Mouse (Mus musculus): ENCODE measurements around the gene Wdr1. TPM values are rescaled to one million over a fixed set of nuclear protein-coding genes. Genes with fewer than 3 reads are reported as not detected.
A peak's percentile ranks its signal among the peaks of the same experiment; 100 is the strongest.
"Not testable (repeated sequence)": the region's sequence is repeated elsewhere in the genome, so short reads cannot be mapped to it uniquely, and the experiment has no call there.

Gene Wdr1
- total RNA-seq, 2 experiments from 2014 or later, result 242 to 257 TPM

GRCm38 (mm10) chr5:38498479-38498878, 64.5 kb downstream of the Wdr1 start:
- no peak for DNase-seq (ENCODE audit: low spot score in 2 of 2)

DNA sequence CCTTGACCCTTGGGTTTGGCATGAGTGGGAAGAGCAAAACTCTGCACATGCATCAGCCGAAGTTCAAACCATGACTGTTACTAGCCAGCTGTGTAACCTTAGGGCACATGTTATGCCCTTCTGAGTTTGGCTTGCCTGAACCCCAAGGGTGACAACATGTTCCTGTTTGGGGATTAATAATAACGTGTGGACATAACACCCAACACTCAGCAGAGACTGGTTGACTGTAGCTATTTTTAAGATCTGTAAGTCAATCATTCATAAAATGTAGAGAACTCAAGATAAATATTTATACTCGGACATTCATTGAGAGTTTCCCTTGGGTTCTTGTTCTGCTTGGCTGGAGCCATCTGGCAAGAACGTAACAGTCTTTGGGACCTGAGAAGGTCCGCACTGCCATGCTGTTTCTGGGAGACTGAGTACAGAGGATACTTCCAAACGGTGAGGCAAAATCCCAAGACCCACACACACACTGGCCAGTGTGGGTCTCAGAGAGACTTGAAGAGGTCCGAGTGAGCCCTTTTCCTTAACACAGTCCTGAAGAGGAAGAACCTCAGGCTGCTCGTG, 66.4 kb downstream of the Wdr1 start:
- no peak for DNase-seq (ENCODE audit: low spot score in 2 of 2)

DNA sequence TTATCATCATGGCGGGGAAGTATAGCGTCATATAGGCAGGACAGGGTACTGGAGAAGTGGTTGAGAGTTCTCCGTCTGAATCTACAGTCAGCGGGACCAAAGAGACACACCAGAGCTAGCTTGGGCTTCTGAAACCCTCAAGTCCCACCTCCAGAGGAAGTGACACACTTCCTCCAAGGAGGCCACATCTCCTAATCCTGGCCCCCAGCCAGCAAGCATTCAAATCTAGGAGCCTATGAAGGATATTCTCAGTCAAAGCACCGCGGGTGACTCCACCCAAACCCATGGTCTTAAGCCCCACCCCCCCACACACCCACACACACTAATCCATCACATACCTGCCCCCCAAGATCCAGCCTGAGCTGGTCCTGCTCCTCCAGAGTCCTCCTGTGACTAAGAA, 69.1 kb downstream of the Wdr1 start:
- DNase-seq (ENCODE audit: low spot score in 2 of 2), result no peak

GRCm38 (mm10) chr5:38491763-38492162, 71.3 kb downstream of the Wdr1 start:
- DNase-seq (ENCODE audit: low spot score in 2 of 2), result no peak

GRCm38 (mm10) chr5:38489739-38490138, 73.3 kb downstream of the Wdr1 start:
- no peak for DNase-seq (ENCODE audit: low spot score in 2 of 2)

GRCm38 (mm10) chr5:38488673-38489615, 74.1 kb downstream of the Wdr1 start:
- no peak for DNase-seq (ENCODE audit: low spot score in 2 of 2)

- no peak for DNase-seq (ENCODE audit: low spot score in 2 of 2)
Observed at GRCm38 (mm10) chr5:38488026-38488425, 75.0 kb downstream of the Wdr1 start.

- no peak for DNase-seq (ENCODE audit: low spot score in 2 of 2)
Observed at GRCm38 (mm10) chr5:38487247-38487646, 75.8 kb downstream of the Wdr1 start.

DNA sequence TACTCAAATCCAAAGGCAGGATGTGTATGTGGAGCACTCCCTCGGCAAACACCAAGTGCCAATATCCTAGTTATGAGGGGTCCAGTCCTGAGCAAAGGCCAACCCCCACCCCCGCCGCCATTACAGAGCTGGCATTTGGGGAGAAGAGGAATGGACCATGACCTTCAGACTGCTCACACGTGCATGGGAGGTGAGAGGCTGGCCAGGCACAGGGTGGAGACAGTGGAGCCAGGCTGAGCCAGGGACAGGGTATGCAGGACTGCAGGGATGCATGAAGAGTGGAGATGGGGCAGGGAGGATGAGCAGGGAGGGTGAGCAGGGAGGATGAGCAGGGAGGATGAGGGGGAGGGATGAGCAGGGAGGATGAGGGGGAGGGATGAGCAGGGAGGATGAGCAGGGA, 77.1 kb downstream of the Wdr1 start:
- no peak for DNase-seq (ENCODE audit: low spot score in 2 of 2)

DNA sequence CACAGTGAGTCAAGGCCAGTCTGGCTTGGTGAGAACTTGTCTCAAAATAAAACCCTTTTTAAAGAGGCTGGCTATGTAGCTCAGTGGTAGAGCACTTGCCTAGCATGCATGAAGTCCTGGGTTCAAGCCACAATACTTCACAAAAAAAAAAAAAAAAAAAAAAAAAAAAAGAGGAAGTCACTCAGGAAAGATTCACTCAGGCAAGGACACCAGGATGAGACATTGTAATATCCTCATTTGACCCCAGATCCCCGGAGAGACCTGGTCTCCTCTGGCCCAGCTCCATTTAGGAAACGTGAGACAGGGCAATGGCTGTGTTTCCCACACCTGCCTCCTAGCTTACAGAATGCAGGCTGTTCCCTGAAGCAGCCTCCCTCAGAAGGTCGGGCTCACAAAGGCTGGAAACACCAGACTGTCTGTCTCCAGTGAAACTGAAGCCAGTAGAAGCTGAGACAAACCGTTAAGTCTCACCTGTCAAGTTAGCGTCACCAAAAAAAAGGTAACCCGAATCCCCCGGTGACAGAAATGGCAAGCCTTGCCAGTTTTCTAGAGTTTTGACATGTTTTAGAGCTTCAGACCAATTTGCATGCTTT, 79.4 kb downstream of the Wdr1 start:
- no peak for DNase-seq (ENCODE audit: low spot score in 2 of 2)

GRCm38 (mm10) chr5:38480822-38481707, 82.0 kb downstream of the Wdr1 start:
- DNase-seq (ENCODE audit: low spot score in 2 of 2), result no peak

- DNase-seq (ENCODE audit: low spot score in 2 of 2), result peak in 1 of 2 experiments; percentile 22
Observed at GRCm38 (mm10) chr5:38479908-38480725, 82.9 kb downstream of the Wdr1 start.

DNA sequence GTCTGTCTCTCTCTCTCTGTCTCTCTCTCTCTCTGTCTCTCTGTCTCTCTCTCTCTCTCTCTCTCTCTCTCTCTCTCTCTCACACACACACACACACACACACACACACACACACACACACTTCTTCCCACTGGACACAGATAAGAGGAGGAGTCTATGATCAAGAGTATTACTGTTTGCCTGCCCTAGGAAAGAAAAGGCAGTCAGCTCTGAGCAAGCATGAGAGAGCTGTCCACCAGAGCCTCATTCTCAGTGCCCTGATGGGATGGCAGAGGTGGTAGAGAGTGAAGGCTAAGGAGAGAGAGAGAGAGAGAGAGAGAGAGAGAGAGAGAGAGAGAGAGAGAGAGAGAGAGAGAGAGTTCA, 83.5 kb downstream of the Wdr1 start:
- not testable (repeated sequence) for DNase-seq (ENCODE audit: low spot score in 2 of 2)

DNA sequence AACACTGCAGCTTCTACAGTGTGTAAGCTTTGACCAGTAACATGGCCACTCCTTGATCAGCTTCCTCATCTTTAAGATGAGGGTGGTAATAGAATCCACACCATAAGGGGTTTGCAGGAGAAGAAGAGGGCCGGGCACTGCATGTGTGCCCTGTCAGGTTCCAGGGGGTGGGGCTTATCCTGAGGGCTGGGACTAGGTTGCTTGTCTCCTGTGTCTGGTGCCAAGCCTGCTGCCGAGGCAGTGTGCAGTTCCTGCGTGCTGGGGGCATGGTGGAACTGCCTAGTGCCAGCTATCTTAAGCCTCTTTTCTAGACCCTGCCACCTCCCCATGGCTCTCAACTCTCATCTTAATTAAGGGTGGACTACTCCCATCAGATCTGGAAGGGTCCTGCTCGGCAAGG, 84.0 kb downstream of the Wdr1 start:
- DNase-seq (ENCODE audit: low spot score in 2 of 2), result no peak

DNA sequence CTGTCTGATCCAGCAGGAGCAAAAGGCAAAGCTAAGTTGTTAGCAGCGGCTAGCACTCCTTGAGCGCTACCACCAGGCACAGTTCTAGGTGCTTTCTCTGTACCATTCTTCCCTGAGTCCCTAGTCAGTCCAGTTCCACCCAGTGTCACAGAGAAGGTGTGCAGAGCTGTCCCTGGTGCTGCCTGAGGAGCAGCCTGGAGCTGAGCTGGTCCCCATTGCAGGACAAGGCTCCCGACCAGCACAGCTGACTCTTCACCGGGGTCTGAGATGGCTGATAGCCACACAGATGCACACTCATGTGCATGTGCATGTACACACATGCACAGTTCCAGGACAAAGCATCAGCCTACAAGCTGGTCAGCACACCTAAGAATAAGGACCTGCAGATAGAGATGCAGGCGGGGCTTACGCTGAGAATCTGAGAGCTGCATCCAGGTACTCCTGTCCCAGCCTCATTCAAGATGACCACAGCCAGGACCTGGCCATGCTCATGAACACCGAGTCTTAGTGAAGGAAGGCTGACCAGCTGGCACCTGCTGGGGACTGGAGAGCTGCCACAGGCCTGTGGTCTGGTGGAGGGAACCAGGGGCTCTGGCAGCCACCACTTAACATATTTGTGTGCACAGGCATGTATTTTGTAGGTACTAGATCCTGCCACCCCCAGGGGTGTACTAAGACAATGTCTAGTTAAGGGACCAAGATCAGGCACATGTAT, 85.1 kb downstream of the Wdr1 start:
- no peak for DNase-seq (ENCODE audit: low spot score in 2 of 2)

DNA sequence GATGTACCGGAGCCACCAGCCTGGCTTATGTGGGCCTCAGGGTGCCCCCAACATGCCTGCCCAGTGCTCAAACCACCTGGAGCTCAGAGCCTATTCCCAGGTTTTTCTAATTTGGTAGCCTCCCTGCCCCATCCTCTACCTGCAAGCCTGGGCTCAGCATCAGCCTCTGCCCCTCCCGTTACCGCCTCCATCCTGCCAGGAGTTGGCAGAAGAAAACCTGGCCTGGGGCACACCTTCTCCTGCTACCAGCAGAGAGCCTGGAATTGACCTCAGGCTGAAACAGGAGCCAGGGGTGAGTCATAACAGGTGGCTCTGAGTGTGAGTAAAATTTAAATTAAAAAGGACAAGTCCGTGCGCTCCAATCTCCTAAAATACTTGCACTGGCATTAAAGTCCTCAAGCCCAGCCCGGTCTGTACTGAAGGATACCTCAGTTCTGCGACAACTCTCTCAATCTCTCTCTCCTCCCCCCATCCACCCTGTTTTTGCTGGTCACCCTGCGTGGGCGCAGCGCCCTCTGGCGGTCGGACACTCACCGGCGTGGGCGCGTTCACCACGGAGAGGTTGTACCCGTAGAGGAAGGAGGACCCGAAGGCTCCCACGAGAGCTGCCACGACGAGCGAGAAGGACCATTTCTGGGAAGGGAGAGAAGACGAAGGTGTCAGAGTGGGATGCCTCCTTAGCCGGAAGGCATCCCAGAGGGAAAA, 86.0 kb downstream of the Wdr1 start:
- DNase-seq (ENCODE audit: low spot score in 2 of 2), result peak; percentile 64 to 76
